Mouse (Mus musculus) intestine, embryonic 14.5 days (tissue): ENCODE measurements around the gene Clip4. TPM values are rescaled to one million over a fixed set of nuclear protein-coding genes. Genes with fewer than 3 reads are reported as not detected.

ENCODE experiments used
- ATAC-seq: fragments of 200-750 bp; cut with Nextera tagmentation; replicated peaks from 2 replicates; pipeline ENCODE4 v1.8.0; 2017; ENCODE audit warnings: low read depth, moderate number of reproducible peaks, moderate TSS enrichment, moderate library complexity; ENCODE audit not compliant: low FRiP score, low TSS enrichment
- DNase-seq: peaks from one replicate; pipeline ENCODE4 v3.0.0-alpha.2; 2018; ENCODE audit warnings: low spot score
- H3K27ac ChIP-seq: fragments of 300-500 bp; sonication (generic); 2 replicates; pipeline ENCODE4 v1.5.1; 2014; ENCODE audit warnings: low read depth, mild to moderate bottlenecking, control low read depth
- H3K27me3 ChIP-seq: fragments of 300-500 bp; sonication (generic); replicated peaks from 2 replicates; pipeline ENCODE4 v1.6.1; 2014; ENCODE audit warnings: low read length, control low read depth; ENCODE audit not compliant: control insufficient read depth, insufficient read depth
- H3K36me3 ChIP-seq: fragments of 300-500 bp; sonication (generic); 2 replicates; pipeline ENCODE4 v1.6.1; 2014; ENCODE audit warnings: low read length, control low read depth; ENCODE audit not compliant: control insufficient read depth, insufficient read depth
- H3K4me1 ChIP-seq: fragments of 300-500 bp; sonication (generic); replicated peaks from 2 replicates; pipeline ENCODE4 v1.6.1; 2014; ENCODE audit warnings: low read length, control low read depth, mixed read lengths; ENCODE audit not compliant: control insufficient read depth, insufficient read depth
- H3K4me2 ChIP-seq: fragments of 300-500 bp; sonication (generic); 2 replicates; pipeline ENCODE4 v1.6.1; 2014; ENCODE audit warnings: low read length
- H3K4me3 ChIP-seq: fragments of 300-500 bp; sonication (generic); 2 replicates; pipeline ENCODE4 v1.5.1; 2014; ENCODE audit warnings: low read depth, low read length, control low read depth, mixed read lengths
- H3K9ac ChIP-seq: fragments of 300-500 bp; sonication (generic); 2 replicates; pipeline ENCODE4 v1.6.1; 2014; ENCODE audit warnings: mild to moderate bottlenecking, low read length
- H3K9me3 ChIP-seq: fragments of 300-500 bp; sonication (generic); 2 replicates; pipeline ENCODE4 v1.6.1; 2016; ENCODE audit warnings: low read length, control low read depth; ENCODE audit not compliant: control insufficient read depth
- WGBS: fragments of 180-500 bp; shearing (Covaris S2); extraction: QIAGEN DNeasy Blood & Tissue Kit; methylation state at CpG from one replicate; pipeline ENCODE4 v1.1.7; 2014; 5-methylcytosine and 5-hydroxymethylcytosine counted together
- polyA plus RNA-seq: library from polyadenylated mRNA; unstranded; fragments of >200 nt; fragmentation: Nextera tagmentation; extraction: Ambion mirVana; gene quantifications from 2 replicates; pipeline ENCODE4 v1.2.1, GENCODE M21; 2014

Clip4 gene
- polyA plus RNA-seq, 1 experiment from 2014 or later, result 5.1 TPM

- Histone ChIP-seq H3K9me3 (0 out of 2 replicates have a peak, but pooled peaks cover 9% of the 10 kb centered on the region), H3K4me1 (peaks cover 10% of the 10 kb centered on the region), H3K27me3 (peaks cover 26% of the 10 kb centered on the region; the same call in 1 of the 2 replicates), H3K4me3 (no peak overlapping the region), H3K9ac (no peak overlapping the region), H3K36me3 (no peaks in the 10 kb centered on the region), H3K4me2 (no peak overlapping the region), H3K27ac (no peak overlapping the region)
- no peak for DNase-seq
- 87% methylated on average over 4 of the region's 4 CpGs for WGBS
- no peak for ATAC-seq
These were observed 12.7 kb downstream of the Clip4 start for GRCm38 (mm10) chr17:71780945-71781344.

- Histone ChIP-seq H3K9me3 (0 out of 2 replicates have a peak, but pooled peaks cover 9% of the 10 kb centered on the region), H3K27me3 (peaks cover 26% of the 10 kb centered on the region; the same call in 1 of the 2 replicates), H3K27ac (no peak overlapping the region), H3K4me1 (peaks cover 10% of the 10 kb centered on the region), H3K4me3 (peak overlapping the region; percentile 52), H3K36me3 (no peaks in the 10 kb centered on the region), H3K9ac (peak overlapping the region; percentile 54), H3K4me2 (peak overlapping the region; percentile 86)
- WGBS, result 0% methylated on average over 19 of the region's 29 CpGs
- DNase-seq (peak; percentile 68), ATAC-seq (peak; percentile 79)
These were observed 14.0 kb downstream of the Clip4 start for GRCm38 (mm10) chr17:71782242-71782698.

- H3K36me3 ChIP-seq, result no peaks in the 10 kb centered on the region
- peak overlapping the region; percentile 86 for H3K4me2 ChIP-seq
- peaks cover 10% of the 10 kb centered on the region for H3K4me1 ChIP-seq
- H3K27me3 ChIP-seq, result peaks cover 26% of the 10 kb centered on the region; the same call in 1 of the 2 replicates
- WGBS, result under 1% methylated on average over 42 of the region's 59 CpGs
- DNase-seq, result peak; percentile 77
- no peak overlapping the region for H3K27ac ChIP-seq
- H3K4me3 ChIP-seq, result peak overlapping the region; percentile 52
- H3K9ac ChIP-seq, result peak overlapping the region; percentile 54
- H3K9me3 ChIP-seq, result 0 out of 2 replicates have a peak, but pooled peaks cover 9% of the 10 kb centered on the region
- peak; percentile 80 for ATAC-seq
These were observed 14.6 kb downstream of the Clip4 start for GRCm38 (mm10) chr17:71782699-71783365.

- H3K9ac ChIP-seq, result peak overlapping the region; percentile 54
These were observed 15.1 kb downstream of the Clip4 start for GRCm38 (mm10) chr17:71783366-71783735.

GRCm38 (mm10) chr17:71786456-71786855, 18.2 kb downstream of the Clip4 start:
- no peak overlapping the region for H3K9ac ChIP-seq
- no peak overlapping the region for H3K4me2 ChIP-seq
- ATAC-seq (no peak), DNase-seq (no peak)
- H3K27me3 ChIP-seq, result peaks cover 18% of the 10 kb centered on the region; the same call in 1 of the 2 replicates
- no peaks in the 10 kb centered on the region for H3K9me3 ChIP-seq
- H3K27ac ChIP-seq, result no peak overlapping the region
- no peaks in the 10 kb centered on the region for H3K36me3 ChIP-seq
- peaks cover 10% of the 10 kb centered on the region for H3K4me1 ChIP-seq
- no peak overlapping the region for H3K4me3 ChIP-seq

More at GRCm38 (mm10) chr17:71783366-71783735, 15.1 kb downstream of the Clip4 start:
- Histone ChIP-seq H3K9me3 (0 out of 2 replicates have a peak, but pooled peaks cover 6% of the 10 kb centered on the region), H3K27ac (no peak overlapping the region), H3K4me2 (peak overlapping the region; percentile 86), H3K27me3 (peaks cover 26% of the 10 kb centered on the region; the same call in 1 of the 2 replicates), H3K4me1 (peaks cover 10% of the 10 kb centered on the region), H3K36me3 (no peaks in the 10 kb centered on the region), H3K4me3 (peak overlapping the region; percentile 52)
- DNase-seq (no peak), ATAC-seq (no peak)
- 15% methylated on average over 10 of the region's 10 CpGs for WGBS

GRCm38 (mm10) chr17:71791109-71791508, 22.8 kb downstream of the Clip4 start:
- no peaks in the 10 kb centered on the region for H3K4me1 ChIP-seq
- no peak overlapping the region for H3K4me3 ChIP-seq
- DNase-seq (no peak), ATAC-seq (no peak)
- no peak overlapping the region for H3K9ac ChIP-seq
- no peaks in the 10 kb centered on the region for H3K36me3 ChIP-seq
- H3K9me3 ChIP-seq, result no peaks in the 10 kb centered on the region
- 87% methylated on average over 4 of the region's 4 CpGs for WGBS
- H3K4me2 ChIP-seq, result no peak overlapping the region
- no peaks in the 10 kb centered on the region for H3K27me3 ChIP-seq
- no peak overlapping the region for H3K27ac ChIP-seq

- no peaks in the 10 kb centered on the region for H3K4me1 ChIP-seq
- no peaks in the 10 kb centered on the region for H3K27me3 ChIP-seq
- DNase-seq (no peak), ATAC-seq (no peak)
- H3K36me3 ChIP-seq, result no peaks in the 10 kb centered on the region
- H3K9me3 ChIP-seq, result no peaks in the 10 kb centered on the region
- WGBS, result 69% methylated on average over 4 of the region's 4 CpGs
- H3K4me2 ChIP-seq, result no peak overlapping the region
- H3K27ac ChIP-seq, result no peak overlapping the region
- H3K9ac ChIP-seq, result no peak overlapping the region
- no peak overlapping the region for H3K4me3 ChIP-seq
These were observed 23.3 kb downstream of the Clip4 start for GRCm38 (mm10) chr17:71791622-71792021.

GRCm38 (mm10) chr17:71795521-71796205, 27.4 kb downstream of the Clip4 start:
- DNase-seq (no peak), ATAC-seq (no peak)
- no peak overlapping the region for H3K4me3 ChIP-seq
- no peaks in the 10 kb centered on the region for H3K9me3 ChIP-seq
- 61% methylated on average over 15 of the region's 15 CpGs for WGBS
- no peak overlapping the region for H3K4me2 ChIP-seq
- H3K4me1 ChIP-seq, result no peaks in the 10 kb centered on the region
- H3K27me3 ChIP-seq, result no peaks in the 10 kb centered on the region
- no peak overlapping the region for H3K27ac ChIP-seq
- H3K36me3 ChIP-seq, result no peaks in the 10 kb centered on the region
- H3K9ac ChIP-seq, result no peak overlapping the region
